Mouse (Mus musculus): ENCODE results near the gene Ebf1.

- TF ChIP-seq CTCF (IDR thresholded peaks at IDR 0.05) (no peak), EP300 (IDR thresholded peaks at IDR 0.05) (no peak)
Observed at GRCm38 (mm10) chr11:44727376-44727775, 110.3 kb downstream of the Ebf1 start.
